Mouse (Mus musculus) intestine, embryonic 15.5 days (tissue): ENCODE results near the gene Dhrs7. TPM values are rescaled to one million over a fixed set of nuclear protein-coding genes. Genes with fewer than 3 reads are reported as not detected.

ENCODE experiments used
- ATAC-seq: fragments of 200-750 bp; cut with Nextera tagmentation; 2 replicates; pipeline ENCODE4 v1.8.0; 2017; ENCODE audit warnings: moderate TSS enrichment, moderate library complexity
- H3K27ac ChIP-seq: fragments of 300-500 bp; sonication (generic); 2 replicates; pipeline ENCODE4 v1.5.1; 2015; ENCODE audit warnings: mild to moderate bottlenecking, inconsistent platforms
- H3K27me3 ChIP-seq: fragments of 300-500 bp; sonication (generic); replicated peaks from 2 replicates; pipeline ENCODE4 v1.6.1; 2015; ENCODE audit warnings: inconsistent platforms
- H3K36me3 ChIP-seq: fragments of 300-500 bp; sonication (generic); 2 replicates; pipeline ENCODE4 v1.6.1; 2015; ENCODE audit warnings: inconsistent platforms
- H3K4me1 ChIP-seq: fragments of 300-500 bp; sonication (generic); replicated peaks from 2 replicates; pipeline ENCODE4 v1.6.1; 2015; ENCODE audit warnings: inconsistent platforms
- H3K4me2 ChIP-seq: fragments of 300-500 bp; sonication (generic); replicated peaks from 2 replicates; pipeline ENCODE4 v1.6.1; 2015; ENCODE audit warnings: mild to moderate bottlenecking, inconsistent platforms
- H3K4me3 ChIP-seq: fragments of 300-500 bp; sonication (generic); replicated peaks from 2 replicates; pipeline ENCODE4 v1.5.1; 2015; ENCODE audit warnings: inconsistent platforms
- H3K9ac ChIP-seq: fragments of 300-500 bp; sonication (generic); 2 replicates; pipeline ENCODE4 v1.6.1; 2015; ENCODE audit warnings: inconsistent platforms
- H3K9me3 ChIP-seq: fragments of 300-500 bp; sonication (generic); 2 replicates; pipeline ENCODE4 v1.6.1; 2016; ENCODE audit warnings: inconsistent platforms
- WGBS: fragments of 180-500 bp; shearing (Covaris S2); methylation state at CpG from one replicate; pipeline ENCODE4 v1.1.7; 2015; 5-methylcytosine and 5-hydroxymethylcytosine counted together
- polyA plus RNA-seq: library from polyadenylated mRNA; unstranded; fragments of >200 nt; fragmentation: Nextera tagmentation; extraction: Ambion mirVana; gene quantifications from 2 replicates; pipeline ENCODE4 v1.2.1, GENCODE M21; 2015

Dhrs7 gene
- polyA plus RNA-seq, 1 experiment from 2014 or later = 37.6 TPM

DNA sequence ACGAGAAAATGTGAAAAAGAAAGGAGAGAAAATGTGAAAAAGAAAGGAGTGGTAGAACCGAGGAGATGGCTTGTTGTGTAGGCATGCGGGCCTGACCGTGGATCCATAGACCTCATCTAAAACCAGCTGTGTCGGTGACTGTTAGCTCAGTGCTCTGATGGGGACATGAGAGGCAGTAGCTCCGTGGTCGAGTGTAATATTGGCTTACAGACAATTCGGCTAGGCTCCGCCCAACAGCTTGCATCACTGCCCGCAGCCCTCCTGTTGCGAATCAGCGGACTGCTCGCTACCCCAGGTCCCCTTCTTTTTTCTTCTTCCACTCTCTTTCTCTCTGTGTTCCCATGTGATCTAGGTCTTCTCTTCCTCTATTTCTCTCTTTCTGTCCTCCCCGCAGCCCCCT lies 15.8 kb downstream of the Dhrs7 start:
- Histone ChIP-seq H3K4me2 (no peak overlapping the region), H3K27ac (no peak overlapping the region), H3K27me3 (no peaks in the 10 kb centered on the region), H3K4me3 (no peak overlapping the region), H3K9ac (no peak overlapping the region), H3K4me1 (no peaks in the 10 kb centered on the region), H3K9me3 (no peaks in the 10 kb centered on the region), H3K36me3 (no peaks in the 10 kb centered on the region)
- ATAC-seq = no peak
- 95% methylated on average over 14 of the region's 14 CpGs for WGBS

DNA sequence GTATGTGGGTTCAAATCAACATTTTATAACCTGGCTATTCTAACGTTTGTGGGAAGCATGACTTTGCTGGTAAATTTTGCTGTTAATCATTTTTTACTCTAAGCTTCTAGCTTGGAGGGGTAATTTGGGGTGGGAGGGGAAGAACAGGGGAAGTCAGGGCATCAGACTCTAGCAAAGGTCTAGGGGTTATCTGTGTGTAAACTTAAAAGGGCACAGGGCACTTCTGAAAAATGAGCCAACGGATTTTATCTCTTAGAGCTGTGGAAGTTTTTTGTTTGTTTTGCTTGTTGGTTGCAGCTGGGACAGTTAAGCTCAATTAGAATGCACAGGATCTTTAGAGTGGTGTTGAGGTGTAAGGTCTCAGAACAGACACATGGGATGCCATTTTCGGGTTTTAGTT lies 26.7 kb downstream of the Dhrs7 start:
- Histone ChIP-seq H3K27me3 (no peaks in the 10 kb centered on the region), H3K27ac (no peak overlapping the region), H3K9ac (no peak overlapping the region), H3K9me3 (no peaks in the 10 kb centered on the region), H3K4me1 (no peaks in the 10 kb centered on the region), H3K4me2 (no peak overlapping the region), H3K36me3 (no peaks in the 10 kb centered on the region), H3K4me3 (no peak overlapping the region)
- WGBS = 66% methylated on average over 3 of the region's 3 CpGs
- ATAC-seq = no peak

DNA sequence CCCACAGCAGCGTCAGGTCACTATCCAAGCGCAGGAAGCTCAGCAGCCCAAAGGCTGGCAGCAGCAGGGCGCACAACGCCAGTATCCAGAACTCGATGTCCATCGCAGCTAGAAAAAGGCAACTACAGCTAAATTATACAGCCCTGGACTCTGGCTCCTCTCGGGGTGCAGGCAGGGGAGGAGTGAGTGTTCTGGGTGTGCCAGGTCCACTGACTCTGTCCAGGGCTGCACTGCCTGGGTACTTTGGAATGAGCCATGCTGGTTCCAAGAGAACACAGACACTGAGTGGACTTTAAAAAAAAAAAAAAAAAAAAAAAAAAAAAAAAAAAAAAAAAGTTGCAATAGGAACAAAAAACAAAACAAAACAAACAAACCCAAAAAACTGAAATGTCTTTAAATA lies 36.0 kb downstream of the Dhrs7 start:
- no peaks in the 10 kb centered on the region for H3K36me3 ChIP-seq
- WGBS = 90% methylated on average over 7 of the region's 7 CpGs
- H3K27ac ChIP-seq = no peak overlapping the region
- H3K9ac ChIP-seq = no peak overlapping the region
- H3K4me3 ChIP-seq = no peak overlapping the region
- no peak for ATAC-seq
- no peaks in the 10 kb centered on the region for H3K27me3 ChIP-seq
- no peaks in the 10 kb centered on the region for H3K9me3 ChIP-seq
- H3K4me2 ChIP-seq = no peak overlapping the region
- H3K4me1 ChIP-seq = no peaks in the 10 kb centered on the region

DNA sequence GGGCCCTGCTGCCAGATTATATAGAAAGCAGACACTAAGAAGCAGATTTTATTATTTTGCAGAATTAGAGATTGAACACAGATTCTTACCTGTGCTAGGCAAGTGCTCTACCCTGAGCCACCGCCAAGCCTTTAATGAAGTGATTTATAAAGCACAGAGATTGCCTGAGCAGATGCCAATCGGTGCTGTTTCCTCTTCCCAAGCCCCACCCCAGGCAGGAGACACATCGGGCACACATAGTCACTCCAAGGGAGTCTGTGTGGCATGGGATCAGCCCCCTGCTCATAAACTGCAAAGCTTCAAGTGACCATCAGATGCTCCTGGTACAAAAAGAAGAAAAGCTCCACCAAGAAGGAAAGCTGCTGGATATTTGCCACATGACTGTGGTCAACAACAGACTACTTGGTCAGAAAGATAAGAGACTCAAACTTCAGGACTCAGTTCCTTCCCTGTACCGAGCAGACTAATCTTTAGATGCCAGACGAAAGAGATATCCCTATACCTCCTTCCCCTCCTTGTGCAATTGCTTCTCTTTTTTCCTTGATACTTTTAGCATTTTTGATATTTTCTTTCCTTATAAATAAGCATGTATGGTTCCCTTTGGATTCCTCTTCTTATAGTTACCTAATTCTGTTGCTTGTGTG lies 41.7 kb downstream of the Dhrs7 start:
- H3K4me2 ChIP-seq = no peak overlapping the region
- no peaks in the 10 kb centered on the region for H3K36me3 ChIP-seq
- no peak overlapping the region for H3K9ac ChIP-seq
- no peaks in the 10 kb centered on the region for H3K9me3 ChIP-seq
- no peaks in the 10 kb centered on the region for H3K4me1 ChIP-seq
- H3K27me3 ChIP-seq = no peaks in the 10 kb centered on the region
- H3K4me3 ChIP-seq = no peak overlapping the region
- WGBS = 73% methylated on average over 5 of the region's 5 CpGs
- ATAC-seq = no peak
- no peak overlapping the region for H3K27ac ChIP-seq

DNA sequence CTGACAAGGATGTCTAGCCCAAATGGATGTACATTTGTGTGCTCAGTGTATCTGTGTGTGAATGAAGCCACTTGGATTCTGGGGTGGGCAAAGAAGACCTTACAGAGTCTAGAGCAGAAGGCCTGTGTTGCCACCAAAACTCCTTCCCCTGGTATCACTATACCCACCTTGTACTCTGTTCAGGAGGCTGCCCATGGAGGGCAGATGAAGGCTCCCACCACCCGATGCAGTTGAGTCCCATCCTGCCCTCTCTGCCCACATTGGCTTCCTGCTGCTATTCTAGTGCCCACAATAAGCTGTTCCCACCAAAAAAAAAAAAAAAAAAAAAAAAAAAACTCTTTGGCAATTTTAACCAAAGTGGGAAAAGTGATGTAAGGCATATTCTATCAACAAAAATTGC lies 43.3 kb downstream of the Dhrs7 start:
- no peaks in the 10 kb centered on the region for H3K36me3 ChIP-seq
- no peak for ATAC-seq
- H3K9me3 ChIP-seq = no peaks in the 10 kb centered on the region
- no peak overlapping the region for H3K4me2 ChIP-seq
- H3K4me3 ChIP-seq = no peak overlapping the region
- H3K9ac ChIP-seq = no peak overlapping the region
- H3K4me1 ChIP-seq = no peaks in the 10 kb centered on the region
- WGBS = 82% methylated on average over 1 of the region's 1 CpGs
- H3K27me3 ChIP-seq = no peaks in the 10 kb centered on the region
- no peak overlapping the region for H3K27ac ChIP-seq

DNA sequence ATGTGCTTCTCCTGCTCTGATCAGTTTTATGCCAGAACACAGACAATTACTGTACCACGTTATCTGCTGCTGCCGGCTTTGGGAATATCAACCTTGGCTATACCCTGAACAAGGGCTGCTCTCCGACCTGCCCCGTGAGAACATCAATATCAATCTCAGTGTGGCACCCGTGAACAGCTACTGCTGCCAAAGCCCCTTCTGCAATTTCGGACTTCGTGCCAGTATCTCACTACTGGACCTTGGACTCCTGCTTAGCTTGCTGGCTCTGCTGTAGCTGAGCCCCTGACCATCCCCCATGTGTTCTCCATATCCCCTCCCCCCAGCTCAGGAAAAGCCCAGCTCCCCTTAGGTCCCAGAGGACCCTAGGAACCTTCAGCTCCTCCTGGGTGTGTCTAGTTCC lies 43.9 kb downstream of the Dhrs7 start:
- no peak overlapping the region for H3K4me2 ChIP-seq
- 90% methylated on average over 7 of the region's 7 CpGs for WGBS
- H3K9ac ChIP-seq = no peak overlapping the region
- no peaks in the 10 kb centered on the region for H3K27me3 ChIP-seq
- H3K4me3 ChIP-seq = no peak overlapping the region
- H3K9me3 ChIP-seq = no peaks in the 10 kb centered on the region
- no peak overlapping the region for H3K27ac ChIP-seq
- H3K36me3 ChIP-seq = no peaks in the 10 kb centered on the region
- ATAC-seq = no peak
- no peaks in the 10 kb centered on the region for H3K4me1 ChIP-seq

DNA sequence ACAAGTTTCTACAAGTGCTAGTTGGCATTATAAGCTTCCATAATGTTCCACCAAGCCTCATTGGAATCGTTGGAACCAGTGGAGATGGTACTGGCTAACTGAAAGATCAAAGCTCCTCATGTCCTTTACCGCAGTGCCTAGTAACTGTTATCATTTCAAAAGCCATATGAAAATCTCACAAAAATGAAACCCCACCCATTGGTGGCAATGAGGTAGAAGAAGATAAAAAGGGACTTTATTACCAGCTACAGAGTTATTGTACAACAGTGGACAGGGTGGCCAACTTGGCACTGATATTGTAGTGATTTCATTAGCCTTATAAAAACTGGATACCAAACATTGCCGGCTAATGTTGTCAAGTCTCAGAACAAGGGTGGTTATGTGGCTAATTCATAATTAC lies 52.7 kb downstream of the Dhrs7 start:
- WGBS = 91% methylated on average over 3 of the region's 3 CpGs
- H3K4me1 ChIP-seq = no peaks in the 10 kb centered on the region
- H3K4me3 ChIP-seq = no peak overlapping the region
- no peak overlapping the region for H3K4me2 ChIP-seq
- no peaks in the 10 kb centered on the region for H3K36me3 ChIP-seq
- H3K27me3 ChIP-seq = no peaks in the 10 kb centered on the region
- no peaks in the 10 kb centered on the region for H3K9me3 ChIP-seq
- H3K27ac ChIP-seq = no peak overlapping the region
- no peak for ATAC-seq
- H3K9ac ChIP-seq = no peak overlapping the region

Other genes starting within 250 kb of the Dhrs7 start
- gene Lrrc9, start 223.0 kb downstream of the Dhrs7 start, polyA plus RNA-seq = 0.21 and 0.33 TPM in 2 replicates
- 7.7 TPM in 2 replicates for gene Pcnx4, start 128.5 kb downstream of the Dhrs7 start, polyA plus RNA-seq
- 0.14 TPM in 1 of 2 replicates, not detected in the other for gene Gm4756, start 15.2 kb downstream of the Dhrs7 start, polyA plus RNA-seq
- gene Ppm1a, start 92.5 kb upstream of the Dhrs7 start, polyA plus RNA-seq = 54.7 and 56.5 TPM in 2 replicates